Mouse (Mus musculus): ENCODE results near the gene Fgf15. TPM values are rescaled to one million over a fixed set of nuclear protein-coding genes. Genes with fewer than 3 reads are reported as not detected.

Gene Fgf15
- total and polyA plus RNA-seq, 3 experiments, result 16.6 to 19.1 TPM; not detected in 1

Other genes starting within 250 kb of the Fgf15 start
- 0.04 TPM in 1 of 2 replicates, not detected in the other for gene Ano1, start 144.6 kb upstream of the Fgf15 start, total RNA-seq (2012; rRNA removed)
- not detected for gene Ano1, start 144.6 kb upstream of the Fgf15 start, polyA plus RNA-seq (2012; ENCODE audit: insufficient read depth in 1 of 2, insufficient read length in 2 of 2, low read depth in 1 of 2, low replicate concordance in 2 of 2, missing spikeins in 1 of 2)
- not detected in 2 replicates for gene Fgf3, start 58.4 kb upstream of the Fgf15 start, total RNA-seq (2012; rRNA removed)
- gene Fgf3, start 58.4 kb upstream of the Fgf15 start, polyA plus RNA-seq (2012; ENCODE audit: insufficient read depth in 1 of 2, insufficient read length in 2 of 2, low read depth in 1 of 2, low replicate concordance in 2 of 2, missing spikeins in 1 of 2), result not detected
- gene Fgf4, start 49.2 kb upstream of the Fgf15 start, total RNA-seq (2012; rRNA removed), result not detected in 2 replicates
- not detected for gene Fgf4, start 49.2 kb upstream of the Fgf15 start, polyA plus RNA-seq (2012; ENCODE audit: insufficient read depth in 1 of 2, insufficient read length in 2 of 2, low read depth in 1 of 2, low replicate concordance in 2 of 2, missing spikeins in 1 of 2)
- gene LTO1, start 18.6 kb downstream of the Fgf15 start, total RNA-seq (2012; rRNA removed), result 10.5 and 18.1 TPM in 2 replicates
- 10 to 100 TPM in 1 of 2 experiments, not detected in 1; 18.4 TPM for gene LTO1, start 18.6 kb downstream of the Fgf15 start, polyA plus RNA-seq (2012; ENCODE audit: insufficient read depth in 1 of 2, insufficient read length in 2 of 2, low read depth in 1 of 2, low replicate concordance in 2 of 2, missing spikeins in 1 of 2)
- 0.08 and 0.13 TPM in 2 replicates for gene Ccnd1, start 43.4 kb downstream of the Fgf15 start, total RNA-seq (2012; rRNA removed)
- gene Ccnd1, start 43.4 kb downstream of the Fgf15 start, polyA plus RNA-seq (2012; ENCODE audit: insufficient read depth in 1 of 2, insufficient read length in 2 of 2, low read depth in 1 of 2, low replicate concordance in 2 of 2, missing spikeins in 1 of 2), result under 1 TPM in 1 of 2 experiments, not detected in 1; 0.38 TPM